ENCODE assay signal across 26 mouse cellular contexts in the genomic region with DNA sequence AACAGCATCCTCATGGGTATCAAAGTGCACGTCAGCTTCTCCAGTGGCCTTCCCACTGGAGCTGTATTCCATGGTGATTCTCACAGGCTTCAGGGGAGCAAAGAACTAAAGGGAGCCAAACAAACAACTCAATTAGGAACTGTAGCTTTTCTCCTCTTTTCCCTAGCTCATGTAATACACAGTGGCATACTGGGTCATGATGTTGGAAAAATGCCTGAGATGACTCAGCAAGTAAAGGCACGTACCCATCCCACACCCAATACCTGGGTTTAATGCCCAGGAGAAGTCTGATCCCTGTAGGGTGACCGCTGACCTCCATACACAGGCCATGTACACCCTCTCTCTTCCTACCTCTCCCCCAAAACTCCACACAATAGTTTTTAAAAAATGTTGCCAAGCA.
"Had no signal": no experiment of that assay in that cellular context is flagged by ENCODE, and none has a peak within 500 bp of the region (broad histone marks: within the 10 kb centered on the region; RNA-seq: fewer than 3 reads in every experiment).

No protein-coding gene starts in this region.

- H3K4me3 ChIP-seq: heart, adult 2 months; heart, embryonic 13.5 days; heart, embryonic 15.5 days; hindbrain, embryonic 12.5 days; intestine, embryonic 15.5 days; limb, embryonic 13.5 days; limb, embryonic 15.5 days; liver, embryonic 12.5 days had no signal

- H3K9me3 ChIP-seq: heart, embryonic 13.5 days; heart, embryonic 15.5 days; hindbrain, embryonic 12.5 days; intestine, embryonic 15.5 days; limb, embryonic 13.5 days; limb, embryonic 15.5 days; liver, embryonic 12.5 days had no signal

- H3K27me3 ChIP-seq: heart, embryonic 13.5 days; heart, embryonic 15.5 days; hindbrain, embryonic 12.5 days; intestine, embryonic 15.5 days; limb, embryonic 13.5 days; limb, embryonic 15.5 days; liver, embryonic 12.5 days had no signal

- ATAC-seq: hindbrain, embryonic 16.5 days; inflammation-experienced regulatory T-cells, adult 6 months; intestine, embryonic 15.5 days; intestine, postnatal 0 days; liver, embryonic 12.5 days had no signal

- DNase-seq: gastrocnemius, postnatal 14 days; gastrocnemius, postnatal 36 days; heart, adult 2 months; heart, postnatal 14 days; heart, postnatal 36 days; kidney, adult 18-20 months; kidney, adult 8-10 months; kidney, postnatal 14 days; kidney, postnatal 36 days; layer of hippocampus, adult 9-11 months; layer of hippocampus, postnatal 36 days; left cerebral cortex, postnatal 4 days; lung, adult 18-20 months had no signal

- H3K4me2 ChIP-seq: heart, embryonic 11.5 days; heart, embryonic 13.5 days; heart, embryonic 15.5 days; hindbrain, embryonic 12.5 days; hindbrain, embryonic 14.5 days; intestine, embryonic 15.5 days; limb, embryonic 13.5 days; limb, embryonic 15.5 days; liver, embryonic 12.5 days had no signal

- H3K27ac ChIP-seq: heart, adult 2 months; heart, embryonic 13.5 days; heart, embryonic 15.5 days; hindbrain, embryonic 12.5 days; hindbrain, embryonic 14.5 days; intestine, embryonic 15.5 days; limb, embryonic 13.5 days; limb, embryonic 15.5 days; liver, embryonic 12.5 days; liver, embryonic 14.5 days had no signal

- H3K4me1 ChIP-seq: heart, embryonic 13.5 days; heart, embryonic 15.5 days; hindbrain, embryonic 12.5 days; intestine, embryonic 15.5 days; limb, embryonic 13.5 days; liver, embryonic 12.5 days had no signal

- H3K9ac ChIP-seq: heart, embryonic 13.5 days; heart, embryonic 15.5 days; hindbrain, embryonic 12.5 days; hindbrain, embryonic 14.5 days; intestine, embryonic 15.5 days; limb, embryonic 13.5 days; limb, embryonic 15.5 days; liver, embryonic 12.5 days; liver, embryonic 14.5 days had no signal
